ENCODE assay signal across 11 mouse cellular contexts in genomic region chr3:134828492-134828874, GRCm38 (mm10). TPM values are rescaled to one million over a fixed set of nuclear protein-coding genes. Genes with fewer than 3 reads are reported as not detected.
DNase-seq lines count a peak whose midpoint lies in the region; ATAC-seq and TF ChIP-seq lines count a peak whose summit lies in the region.
"Had no signal": no experiment of that assay in that cellular context is flagged by ENCODE, and none has a peak within 500 bp of the region (broad histone marks: within the 10 kb centered on the region; RNA-seq: fewer than 3 reads in every experiment).

No protein-coding gene starts in this region.

- no peak overlapping the region for H3K27ac ChIP-seq in kidney, embryonic 15.5 days
- no peak overlapping the region for H3K27ac ChIP-seq in embryonic fibroblast, embryonic 13.5 days (ENCODE audit: insufficient read depth, low read length)
- H3K27ac ChIP-seq in intestine, embryonic 15.5 days, result no peak overlapping the region
- no peak overlapping the region for H3K27ac ChIP-seq in midbrain, postnatal 0 days (ENCODE audit: low read depth, low read length)

- peaks cover 13% of the 10 kb centered on the region; the same call in 1 of the 2 replicates for H3K4me1 ChIP-seq in kidney, embryonic 15.5 days
- H3K4me1 ChIP-seq in embryonic fibroblast, embryonic 13.5 days (ENCODE audit: control insufficient read depth, insufficient read depth, low read length), result no peaks in the 10 kb centered on the region
- H3K4me1 ChIP-seq in intestine, embryonic 15.5 days (replicated peaks), result peaks cover 4% of the 10 kb centered on the region; the same call in 1 of the 2 replicates
- H3K4me1 ChIP-seq in midbrain, postnatal 0 days (ENCODE audit: insufficient read depth, low read length), result no peaks in the 10 kb centered on the region

- 0 out of 2 replicates have a peak, but pooled peaks cover 6% of the 10 kb centered on the region for H3K27me3 ChIP-seq in kidney, embryonic 15.5 days
- H3K27me3 ChIP-seq in intestine, embryonic 15.5 days (replicated peaks), result no peaks in the 10 kb centered on the region
- no peaks in the 10 kb centered on the region for H3K27me3 ChIP-seq in midbrain, postnatal 0 days (ENCODE audit: insufficient read depth, low read length)

- peak overlapping the region; percentile 93 for H3K4me2 ChIP-seq in kidney, embryonic 15.5 days
- peak overlapping the region; percentile 82 for H3K4me2 ChIP-seq in intestine, embryonic 15.5 days (replicated peaks)
- H3K4me2 ChIP-seq in midbrain, postnatal 0 days (ENCODE audit: low read depth, low read length, poor library complexity, severe bottlenecking), result peak overlapping the region; percentile 70

- no peak for TF ChIP-seq POLR2A in embryonic fibroblast, embryonic 13.5 days (IDR thresholded peaks at IDR 0.05; ENCODE audit: low read depth, low read length)

- DNase-seq in kidney, postnatal 10 days, result no peak
- no peak for DNase-seq in midbrain, postnatal 0 days (ENCODE audit: low spot score)
- no peak for DNase-seq in left cerebral cortex, adult 8-10 months (ENCODE audit: low spot score in 2 of 2)
- no peak for DNase-seq in testis, postnatal 14 days (ENCODE audit: low spot score)

- peak; percentile 12; the same call in 1 of the 2 replicates for ATAC-seq in kidney, embryonic 15.5 days (replicated peaks; ENCODE audit: low FRiP score)
- no peak for ATAC-seq in intestine, embryonic 15.5 days
- no peak for ATAC-seq in midbrain, postnatal 0 days (ENCODE audit: low FRiP score)
- ATAC-seq in megakaryocyte progenitor cell, adult 5-6 weeks (replicated peaks; ENCODE audit: poor library complexity), result no peak

- H3K36me3 ChIP-seq in kidney, embryonic 15.5 days, result no peaks in the 10 kb centered on the region
- H3K36me3 ChIP-seq in intestine, embryonic 15.5 days, result no peaks in the 10 kb centered on the region
- no peaks in the 10 kb centered on the region for H3K36me3 ChIP-seq in midbrain, postnatal 0 days (ENCODE audit: insufficient read depth, low read length)

- H3K4me3 ChIP-seq in kidney, embryonic 15.5 days (replicated peaks), result peak overlapping the region; percentile 48
- H3K4me3 ChIP-seq in embryonic fibroblast, embryonic 13.5 days (ENCODE audit: insufficient read depth, low read length), result peak overlapping the region; percentile 5; the same call in 1 of the 2 replicates
- H3K4me3 ChIP-seq in intestine, embryonic 15.5 days (replicated peaks), result peak overlapping the region; percentile 42
- H3K4me3 ChIP-seq in midbrain, postnatal 0 days (ENCODE audit: low read depth, low read length), result peak overlapping the region; percentile 57

- TF ChIP-seq CTCF in embryonic fibroblast, embryonic 13.5 days (IDR thresholded peaks at IDR 0.05; ENCODE audit: borderline replicate concordance, insufficient read depth, low read length), result no peak
- TF ChIP-seq CTCF in midbrain, postnatal 0 days (IDR thresholded peaks at IDR 0.05), result 0 out of 2 replicates have a peak, but pooled peaks have one; percentile 9

- no peaks in the 10 kb centered on the region for H3K9me3 ChIP-seq in kidney, embryonic 15.5 days (replicated peaks)
- H3K9me3 ChIP-seq in intestine, embryonic 15.5 days, result no peaks in the 10 kb centered on the region
- no peaks in the 10 kb centered on the region for H3K9me3 ChIP-seq in midbrain, postnatal 0 days (ENCODE audit: low read length)

- 0 out of 2 replicates have a peak overlapping the region, but pooled peaks have one; percentile 15 for H3K9ac ChIP-seq in kidney, embryonic 15.5 days
- no peak overlapping the region for H3K9ac ChIP-seq in intestine, embryonic 15.5 days
- H3K9ac ChIP-seq in midbrain, postnatal 0 days (replicated peaks; ENCODE audit: low read length, poor library complexity, severe bottlenecking), result peak overlapping the region; percentile 50; the same call in 1 of the 2 replicates

- 53% methylated on average over 6 of the region's 6 CpGs for WGBS in kidney, embryonic 15.5 days
- WGBS in intestine, embryonic 15.5 days, result 39% methylated on average over 6 of the region's 6 CpGs
- WGBS in midbrain, postnatal 0 days, result 48% methylated on average over 6 of the region's 6 CpGs

RNA-seq across cellular contexts. Expression of gene Tacr3, which starts 0.3 kb away (rescaled TPM):
- polyA plus RNA-seq in kidney, embryonic 15.5 days (2015; fragmentation: Nextera tagmentation; extraction: Ambion mirVana), result 2.3 and 2.6 TPM in 2 replicates
- polyA plus RNA-seq in embryonic fibroblast, embryonic 13.5 days (2011; ENCODE audit: insufficient read length, low read depth, missing spikeins), result not detected in 2 replicates
- polyA plus RNA-seq in intestine, embryonic 15.5 days (2015; fragmentation: Nextera tagmentation; extraction: Ambion mirVana), result 0.54 and 0.55 TPM in 2 replicates
- total RNA-seq in midbrain, postnatal 0 days (2014; rRNA removed), result 6.2 and 7.6 TPM in 2 replicates
- 5.1 and 5.9 TPM in 2 replicates for polyA plus RNA-seq in midbrain, postnatal 0 days (2015; fragmentation: Nextera tagmentation; extraction: Ambion mirVana)
- 1 to 10 TPM; 1.6 to 2.5 (median 2.0) TPM for total RNA-seq in left cerebral cortex, adult 8-10 months (2022)
- not detected in 2 replicates for total RNA-seq in megakaryocyte progenitor cell, adult 5-6 weeks (2015)
- not detected in 2 replicates for total RNA-seq in megakaryocyte progenitor cell, adult 5-6 weeks (2017)
- total RNA-seq: adrenal gland, postnatal 36 days; liver, adult 2 months; neutrophil, adult 5-6 weeks had no signal
- polyA plus RNA-seq: liver, adult 2 months had no signal

Comparison
In these comparisons a context has a peak if more than half of its experiments do, and no peak if none do; other contexts are left out.
1. H3K4me3 ChIP-seq: peak in every context shown above with its lines; median percentile 57 in midbrain, postnatal 0 days; 48 in kidney, embryonic 15.5 days; 42 in intestine, embryonic 15.5 days; 5 in embryonic fibroblast, embryonic 13.5 days.